Mouse (Mus musculus) liver, embryonic 11.5 days (tissue): ENCODE data around the gene Cacna2d1. TPM values are rescaled to one million over a fixed set of nuclear protein-coding genes. Genes with fewer than 3 reads are reported as not detected.

Source experiments
- ATAC-seq: fragments of 200-750 bp; cut with Nextera tagmentation; replicated peaks from 2 replicates; pipeline ENCODE4 v1.8.0; 2017; ENCODE audit warnings: moderate number of reproducible peaks, mild to moderate bottlenecking, moderate TSS enrichment, moderate library complexity; ENCODE audit not compliant: low FRiP score
- DNase-seq: peaks from one replicate; pipeline ENCODE4 v3.0.0-alpha.2; 2017; ENCODE audit warnings: low spot score
- H3K27ac ChIP-seq: fragments of 300-500 bp; sonication (generic); 2 replicates; pipeline ENCODE4 v1.5.1; 2014; ENCODE audit warnings: mild to moderate bottlenecking, low read depth, low read length, control low read depth
- H3K27me3 ChIP-seq: fragments of 300-500 bp; sonication (generic); replicated peaks from 2 replicates; pipeline ENCODE4 v1.6.1; 2014; ENCODE audit warnings: low read length, mixed read lengths; ENCODE audit not compliant: control insufficient read depth, insufficient read depth
- H3K36me3 ChIP-seq: fragments of 300-500 bp; sonication (generic); 2 replicates; pipeline ENCODE4 v1.6.1; 2014; ENCODE audit warnings: mild to moderate bottlenecking, low read length, moderate library complexity, mixed read lengths; ENCODE audit not compliant: control insufficient read depth, insufficient read depth
- H3K4me1 ChIP-seq: fragments of 300-500 bp; sonication (generic); replicated peaks from 2 replicates; pipeline ENCODE4 v1.6.1; 2014; ENCODE audit warnings: low read length, mixed read lengths; ENCODE audit not compliant: control insufficient read depth, insufficient read depth
- H3K4me2 ChIP-seq: fragments of 300-500 bp; sonication (generic); 2 replicates; pipeline ENCODE4 v1.6.1; 2014; ENCODE audit warnings: mild to moderate bottlenecking, control low read depth, moderate library complexity
- H3K4me3 ChIP-seq: fragments of 300-500 bp; sonication (generic); 2 replicates; pipeline ENCODE4 v1.5.1; 2014; ENCODE audit warnings: low read depth, low read length, control low read depth
- H3K9ac ChIP-seq: fragments of 300-500 bp; sonication (generic); 2 replicates; pipeline ENCODE4 v1.6.1; 2014; ENCODE audit warnings: low read depth, low read length, control low read depth
- H3K9me3 ChIP-seq: fragments of 300-500 bp; sonication (generic); 2 replicates; pipeline ENCODE4 v1.6.1; 2016; ENCODE audit warnings: low read length, inconsistent platforms, mixed read lengths; ENCODE audit not compliant: control insufficient read depth
- WGBS: fragments of 180-500 bp; shearing (Covaris S2); extraction: QIAGEN DNeasy Blood & Tissue Kit; methylation state at CpG from one replicate; pipeline ENCODE4 v1.1.7; 2014; 5-methylcytosine and 5-hydroxymethylcytosine counted together
- polyA plus RNA-seq: library from polyadenylated mRNA; unstranded; fragments of >200 nt; fragmentation: Nextera tagmentation; extraction: Ambion mirVana; gene quantifications from 2 replicates; pipeline ENCODE4 v1.2.1, GENCODE M21; 2014

Gene Cacna2d1
- polyA plus RNA-seq, 1 experiment from 2014 or later, result 3.0 TPM

DNA sequence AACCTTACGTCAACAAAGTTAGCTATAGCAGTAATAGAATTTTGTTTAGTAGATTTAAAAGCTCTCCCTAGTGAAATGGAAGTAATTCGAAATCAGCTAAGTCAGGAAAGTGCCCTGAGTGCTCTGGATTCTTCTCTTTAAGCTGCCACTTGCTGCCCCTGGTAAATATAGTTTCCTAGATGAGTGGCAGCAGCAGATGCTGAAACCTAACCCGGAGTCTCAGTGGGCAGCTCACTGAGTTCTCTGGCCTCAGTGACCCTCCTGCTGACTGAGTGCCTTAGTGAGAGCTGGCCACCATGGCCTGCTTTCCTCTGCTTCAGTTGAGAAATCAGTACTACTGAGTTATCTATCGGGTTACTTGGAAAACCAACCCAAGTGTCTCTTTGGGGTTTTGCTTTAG, 37.3 kb downstream of the Cacna2d1 start:
- Histone ChIP-seq H3K27ac (no peak overlapping the region), H3K4me2 (no peak overlapping the region), H3K36me3 (no peaks in the 10 kb centered on the region), H3K27me3 (no peaks in the 10 kb centered on the region), H3K9me3 (no peaks in the 10 kb centered on the region), H3K4me1 (no peaks in the 10 kb centered on the region), H3K4me3 (no peak overlapping the region), H3K9ac (no peak overlapping the region)
- WGBS, result 73% methylated on average over 4 of the region's 4 CpGs
- DNase-seq (no peak), ATAC-seq (no peak)

DNA sequence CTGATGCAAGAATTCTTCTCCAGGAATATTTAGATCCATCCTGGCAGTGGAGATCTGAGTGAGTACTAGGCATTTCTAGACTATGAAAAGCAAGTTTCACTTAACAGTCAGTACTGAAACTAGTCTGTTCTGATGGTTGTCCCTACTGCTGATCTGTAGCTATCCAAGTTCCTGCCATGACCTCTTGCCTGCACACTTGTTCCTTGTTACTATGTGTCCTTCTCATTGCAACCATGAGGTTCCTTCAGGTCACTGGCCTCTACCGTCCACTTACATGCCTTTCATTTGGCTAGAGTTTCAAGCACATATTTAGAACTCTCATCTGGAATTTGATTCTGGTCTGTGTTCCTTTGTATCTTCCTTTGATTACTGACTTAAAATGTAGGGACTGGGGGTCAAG, 37.9 kb downstream of the Cacna2d1 start:
- ATAC-seq (no peak), DNase-seq (no peak)
- Histone ChIP-seq H3K9me3 (no peaks in the 10 kb centered on the region), H3K9ac (no peak overlapping the region), H3K27ac (no peak overlapping the region), H3K27me3 (no peaks in the 10 kb centered on the region), H3K36me3 (no peaks in the 10 kb centered on the region), H3K4me2 (no peak overlapping the region), H3K4me3 (no peak overlapping the region), H3K4me1 (no peaks in the 10 kb centered on the region)
- 77% methylated on average over 1 of the region's 1 CpGs for WGBS

DNA sequence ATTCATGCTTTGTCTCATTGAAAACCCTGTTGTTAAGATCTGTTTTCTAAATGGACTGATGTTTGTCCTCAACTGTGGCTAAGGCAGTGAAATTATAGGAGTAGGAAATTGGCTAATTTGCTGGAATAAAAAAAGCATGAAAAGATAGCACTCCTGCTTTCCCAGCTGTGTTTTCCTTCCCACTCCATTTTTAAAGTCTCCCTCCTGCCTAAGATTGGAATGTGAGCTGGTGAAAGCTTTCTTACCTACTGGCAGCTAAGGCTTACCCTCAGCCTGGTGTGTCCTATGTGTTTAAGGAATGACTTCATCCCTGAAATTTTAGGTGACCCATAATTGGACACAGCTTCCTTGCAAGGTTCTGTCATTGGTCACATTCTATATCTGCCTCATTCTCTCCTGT, 40.2 kb downstream of the Cacna2d1 start:
- Histone ChIP-seq H3K4me1 (no peaks in the 10 kb centered on the region), H3K9me3 (no peaks in the 10 kb centered on the region), H3K9ac (no peak overlapping the region), H3K27me3 (no peaks in the 10 kb centered on the region), H3K36me3 (no peaks in the 10 kb centered on the region), H3K4me3 (no peak overlapping the region), H3K4me2 (no peak overlapping the region), H3K27ac (no peak overlapping the region)
- ATAC-seq, result no peak
- no peak for DNase-seq

DNA sequence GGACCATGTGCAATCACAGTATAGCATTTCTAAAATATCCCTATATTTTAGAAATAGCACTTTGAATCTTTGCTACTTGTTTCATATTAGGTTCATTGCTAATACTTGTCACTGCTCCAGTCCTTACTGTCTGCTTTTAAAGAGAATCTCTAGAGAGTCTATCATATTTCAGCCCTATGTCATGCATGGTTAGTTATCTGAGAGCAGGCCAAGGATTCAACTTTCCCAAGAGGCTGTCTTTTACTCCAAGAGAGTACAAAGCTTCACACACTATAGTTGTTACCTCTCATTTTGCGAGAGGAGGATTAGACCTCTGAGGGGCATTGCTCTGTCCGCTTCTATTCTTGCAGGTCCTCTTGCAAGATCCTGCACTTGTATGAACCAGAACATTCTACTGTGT, 44.7 kb downstream of the Cacna2d1 start:
- H3K27ac ChIP-seq, result no peak overlapping the region
- H3K4me2 ChIP-seq, result no peak overlapping the region
- H3K9me3 ChIP-seq, result no peaks in the 10 kb centered on the region
- ATAC-seq, result no peak
- H3K4me1 ChIP-seq, result no peaks in the 10 kb centered on the region
- H3K36me3 ChIP-seq, result no peaks in the 10 kb centered on the region
- no peak for DNase-seq
- no peak overlapping the region for H3K9ac ChIP-seq
- 82% methylated on average over 2 of the region's 2 CpGs for WGBS
- no peak overlapping the region for H3K4me3 ChIP-seq
- no peaks in the 10 kb centered on the region for H3K27me3 ChIP-seq

DNA sequence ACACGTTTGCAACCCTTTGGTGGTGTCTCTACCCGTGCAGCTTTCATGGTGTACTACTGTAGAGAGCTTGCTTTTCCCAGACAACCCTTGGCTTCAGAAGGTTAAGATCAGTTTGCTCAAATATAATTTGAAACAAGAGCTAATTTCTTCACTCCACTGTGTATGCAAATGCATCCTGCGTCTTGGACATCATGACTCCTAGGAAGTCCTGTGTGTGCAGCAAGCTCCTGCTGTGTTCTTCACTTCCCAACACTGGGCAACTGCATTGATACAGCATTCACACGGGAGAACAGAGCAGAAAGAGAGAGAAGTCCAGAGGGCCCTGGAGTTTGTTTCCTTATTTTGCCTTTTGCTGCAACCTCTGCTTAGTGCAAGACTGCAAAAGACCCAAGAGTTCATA, 48.1 kb downstream of the Cacna2d1 start:
- Histone ChIP-seq H3K9me3 (no peaks in the 10 kb centered on the region), H3K36me3 (no peaks in the 10 kb centered on the region), H3K9ac (no peak overlapping the region), H3K4me3 (no peak overlapping the region), H3K4me2 (no peak overlapping the region), H3K4me1 (no peaks in the 10 kb centered on the region), H3K27me3 (no peaks in the 10 kb centered on the region), H3K27ac (no peak overlapping the region)
- WGBS, result 55% methylated on average over 4 of the region's 4 CpGs
- no peak for DNase-seq
- no peak for ATAC-seq

DNA sequence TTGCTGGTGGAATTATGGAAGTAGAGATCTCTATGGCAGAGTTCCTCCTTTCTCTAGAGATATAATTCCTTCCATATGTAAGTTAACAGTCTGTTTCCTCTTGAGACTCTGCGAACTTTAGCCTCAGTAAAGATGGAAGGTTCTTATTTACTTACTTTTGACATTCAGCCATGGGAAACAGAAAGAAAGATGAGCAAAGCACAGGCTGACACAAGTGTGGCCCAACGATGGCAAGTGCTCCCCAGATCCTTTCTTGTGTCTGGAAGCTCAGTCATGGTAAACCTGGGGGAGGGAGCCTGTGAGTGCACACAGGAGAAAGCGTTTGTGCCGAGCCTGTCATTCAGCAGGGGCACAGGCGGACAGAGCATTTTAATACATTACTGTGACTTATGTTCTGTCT, 48.9 kb downstream of the Cacna2d1 start:
- H3K4me2 ChIP-seq, result no peak overlapping the region
- 41% methylated on average over 5 of the region's 5 CpGs for WGBS
- no peak for DNase-seq

DNA sequence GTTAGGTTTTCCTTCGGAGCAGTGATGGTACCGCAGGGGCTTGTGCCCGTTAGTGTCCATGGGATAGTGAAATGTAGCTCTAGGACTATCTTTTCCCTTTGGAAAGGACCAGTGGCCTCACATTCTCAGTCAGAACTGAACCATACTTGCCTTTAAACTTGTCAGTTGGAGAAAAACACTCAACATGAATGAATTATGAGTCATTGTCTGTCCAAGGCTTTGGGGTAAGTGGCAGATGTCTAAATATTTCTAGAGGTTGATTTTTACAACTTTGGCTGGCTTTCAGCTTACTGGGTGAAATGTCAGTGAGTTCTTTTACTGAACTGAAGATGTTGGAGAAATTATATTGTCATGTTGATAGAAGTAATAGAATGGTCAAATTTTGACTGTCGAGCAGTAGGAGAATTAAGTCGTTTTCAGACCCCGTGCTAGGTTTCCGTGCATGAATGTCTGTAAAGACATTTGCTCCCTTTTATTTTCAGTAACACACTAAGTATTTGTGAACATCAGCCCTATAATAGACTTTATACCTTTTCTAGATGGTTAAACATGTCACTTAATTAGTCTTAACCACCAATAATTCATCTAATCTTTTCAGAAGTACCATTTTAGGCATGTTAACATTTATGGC, 50.9 kb downstream of the Cacna2d1 start:
- no peaks in the 10 kb centered on the region for H3K36me3 ChIP-seq
- H3K27me3 ChIP-seq, result no peaks in the 10 kb centered on the region
- DNase-seq (no peak), ATAC-seq (no peak)
- no peak overlapping the region for H3K4me3 ChIP-seq
- WGBS, result 85% methylated on average over 7 of the region's 7 CpGs
- no peak overlapping the region for H3K27ac ChIP-seq
- H3K4me1 ChIP-seq, result no peaks in the 10 kb centered on the region
- no peak overlapping the region for H3K9ac ChIP-seq
- no peaks in the 10 kb centered on the region for H3K9me3 ChIP-seq
- no peak overlapping the region for H3K4me2 ChIP-seq

More for the DNA sequence above, 48.9 kb downstream of the Cacna2d1 start:
- Histone ChIP-seq H3K4me1 (no peaks in the 10 kb centered on the region), H3K9me3 (no peaks in the 10 kb centered on the region), H3K27ac (no peak overlapping the region), H3K4me3 (no peak overlapping the region), H3K9ac (no peak overlapping the region), H3K36me3 (no peaks in the 10 kb centered on the region), H3K27me3 (no peaks in the 10 kb centered on the region)
- no peak for ATAC-seq

DNA sequence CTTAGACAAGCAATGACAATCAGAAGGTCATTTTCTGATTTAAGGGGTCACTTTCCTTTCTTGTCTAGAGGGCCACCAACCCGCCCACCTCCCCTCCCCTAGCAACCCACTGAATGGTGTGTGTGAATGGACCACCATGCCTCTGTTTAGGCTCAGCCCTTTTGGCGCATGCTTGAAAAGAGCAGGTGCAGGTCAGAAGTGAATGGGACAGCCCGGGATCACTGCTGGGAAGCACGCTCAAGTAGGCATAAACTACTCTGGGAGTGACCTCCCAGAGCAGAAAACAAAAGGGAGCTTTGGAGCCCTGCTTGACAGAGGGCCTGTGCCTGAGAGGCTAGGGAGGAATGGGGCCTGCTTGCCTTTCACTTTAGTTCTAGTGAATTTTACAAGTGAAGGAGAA, 51.4 kb downstream of the Cacna2d1 start:
- no peaks in the 10 kb centered on the region for H3K4me1 ChIP-seq
- H3K9me3 ChIP-seq, result no peaks in the 10 kb centered on the region
- H3K27ac ChIP-seq, result no peak overlapping the region
- ATAC-seq (no peak), DNase-seq (no peak)
- H3K27me3 ChIP-seq, result no peaks in the 10 kb centered on the region
- H3K9ac ChIP-seq, result no peak overlapping the region
- 54% methylated on average over 4 of the region's 4 CpGs for WGBS
- no peak overlapping the region for H3K4me3 ChIP-seq
- no peaks in the 10 kb centered on the region for H3K36me3 ChIP-seq
- no peak overlapping the region for H3K4me2 ChIP-seq

DNA sequence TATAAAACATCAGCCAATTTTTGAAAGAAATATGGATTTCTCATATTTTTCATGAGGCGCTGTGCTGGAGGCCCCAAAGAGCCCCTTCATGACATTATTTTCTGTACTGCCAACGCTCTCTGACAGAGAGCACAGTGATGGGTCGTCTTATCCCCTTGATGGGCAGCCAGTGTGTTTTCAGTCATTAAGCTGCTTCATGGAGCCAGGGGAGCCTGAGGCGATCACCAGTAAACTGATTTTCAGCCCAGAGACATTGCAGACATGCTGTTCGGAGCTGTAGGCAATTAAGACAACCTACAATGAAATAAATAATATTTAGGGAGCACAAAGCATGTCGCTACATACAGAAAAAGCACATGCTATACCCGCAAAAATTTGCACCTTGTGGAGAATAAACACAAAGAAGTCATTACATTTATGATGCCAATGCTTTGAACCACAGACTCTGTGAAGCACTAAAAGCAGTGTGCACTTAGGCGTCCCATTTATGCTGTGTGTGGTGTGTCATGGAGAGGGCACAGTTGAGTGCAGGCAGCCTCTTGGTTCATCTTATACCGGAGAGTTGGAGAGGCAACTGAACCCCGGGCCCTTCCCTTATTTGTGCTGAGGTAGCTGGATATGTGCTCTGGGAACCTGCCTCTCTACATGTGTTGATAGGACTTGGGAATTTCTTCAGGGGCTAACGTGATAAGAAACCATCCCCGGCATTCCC, 57.1 kb downstream of the Cacna2d1 start:
- Histone ChIP-seq H3K27me3 (no peaks in the 10 kb centered on the region), H3K36me3 (no peaks in the 10 kb centered on the region), H3K4me1 (no peaks in the 10 kb centered on the region), H3K9me3 (no peaks in the 10 kb centered on the region), H3K4me2 (no peak overlapping the region), H3K4me3 (no peak overlapping the region), H3K9ac (no peak overlapping the region), H3K27ac (no peak overlapping the region)
- ATAC-seq (no peak), DNase-seq (no peak)
- 70% methylated on average over 12 of the region's 12 CpGs for WGBS
